Mouse (Mus musculus): ENCODE measurements at regions not wholly inside any gene's neighbourhood (a gene's known extent, or its start where the extent isn't known, plus 50 kb on each side); places are given as distances from the start of the nearest gene placed in this dataset.

GRCm38 (mm10) chr1:105151466-105151846, 205.1 kb downstream of the Rnf152 start:
- Histone ChIP-seq H3K9ac (replicated peaks; ENCODE audit: low read depth, low read length) (no peak overlapping the region), H3K4me2 (ENCODE audit: low read depth, low read length) (no peak overlapping the region), H3K9me3 (replicated peaks; ENCODE audit: control insufficient read depth, low read length) (no peaks in the 10 kb centered on the region), H3K27me3 (ENCODE audit: control insufficient read depth, insufficient read depth, low read length) (no peaks in the 10 kb centered on the region), H3K27ac (ENCODE audit: low read depth) (peak overlapping the region; percentile 31; the same call in 1 of the 2 replicates), H3K36me3 (replicated peaks; ENCODE audit: control insufficient read depth, insufficient read depth, low read length) (no peaks in the 10 kb centered on the region), H3K4me1 (ENCODE audit: control insufficient read depth, insufficient read depth) (no peaks in the 10 kb centered on the region), H3K4me3 (ENCODE audit: low read depth, low read length) (no peak overlapping the region)
- no peak for TF ChIP-seq EP300 (IDR thresholded peaks at IDR 0.05; ENCODE audit: low read depth)
- TF ChIP-seq CTCF (IDR thresholded peaks at IDR 0.05; ENCODE audit: low read depth) = no peak
- ATAC-seq (ENCODE audit: insufficient read depth, low read depth) (no peak; the same call in 1 of the 2 replicates), DNase-seq (ENCODE audit: low spot score) (no peak)
- 52% methylated on average over 1 of the region's 1 CpGs for WGBS

GRCm38 (mm10) chr1:105150624-105151465, 205.7 kb downstream of the Rnf152 start:
- ATAC-seq (ENCODE audit: insufficient read depth, low read depth) (no peak; the same call in 1 of the 2 replicates), DNase-seq (ENCODE audit: low spot score) (no peak)
- no peak for TF ChIP-seq EP300 (IDR thresholded peaks at IDR 0.05; ENCODE audit: low read depth)
- no peak for TF ChIP-seq CTCF (IDR thresholded peaks at IDR 0.05; ENCODE audit: low read depth)
- Histone ChIP-seq H3K4me1 (ENCODE audit: control insufficient read depth, insufficient read depth) (no peaks in the 10 kb centered on the region), H3K36me3 (replicated peaks; ENCODE audit: control insufficient read depth, insufficient read depth, low read length) (no peaks in the 10 kb centered on the region), H3K27ac (ENCODE audit: low read depth) (0 out of 2 replicates have a peak overlapping the region, but pooled peaks have one; percentile 13), H3K4me2 (ENCODE audit: low read depth, low read length) (no peak overlapping the region), H3K4me3 (ENCODE audit: low read depth, low read length) (no peak overlapping the region), H3K9ac (replicated peaks; ENCODE audit: low read depth, low read length) (no peak overlapping the region), H3K27me3 (ENCODE audit: control insufficient read depth, insufficient read depth, low read length) (no peaks in the 10 kb centered on the region), H3K9me3 (replicated peaks; ENCODE audit: control insufficient read depth, low read length) (no peaks in the 10 kb centered on the region)
- 77% methylated on average over 12 of the region's 12 CpGs for WGBS

- H3K27ac ChIP-seq (ENCODE audit: low read depth) = no peak overlapping the region
- 84% methylated on average over 2 of the region's 2 CpGs for WGBS
- no peak overlapping the region for H3K9ac ChIP-seq (replicated peaks; ENCODE audit: low read depth, low read length)
- TF ChIP-seq EP300 (IDR thresholded peaks at IDR 0.05; ENCODE audit: low read depth) = no peak
- no peak for TF ChIP-seq CTCF (IDR thresholded peaks at IDR 0.05; ENCODE audit: low read depth)
- no peak overlapping the region for H3K4me2 ChIP-seq (ENCODE audit: low read depth, low read length)
- ATAC-seq (ENCODE audit: insufficient read depth, low read depth) = no peak
- H3K4me3 ChIP-seq (ENCODE audit: low read depth, low read length) = no peak overlapping the region
- no peaks in the 10 kb centered on the region for H3K4me1 ChIP-seq (ENCODE audit: control insufficient read depth, insufficient read depth)
- no peak for DNase-seq (ENCODE audit: low spot score)
- H3K27me3 ChIP-seq (ENCODE audit: control insufficient read depth, insufficient read depth, low read length) = no peaks in the 10 kb centered on the region
- H3K9me3 ChIP-seq (replicated peaks; ENCODE audit: control insufficient read depth, low read length) = no peaks in the 10 kb centered on the region
- no peaks in the 10 kb centered on the region for H3K36me3 ChIP-seq (replicated peaks; ENCODE audit: control insufficient read depth, insufficient read depth, low read length)
These were observed 207.7 kb downstream of the Rnf152 start for GRCm38 (mm10) chr1:105148792-105149191.

GRCm38 (mm10) chr1:105148048-105148447, 208.5 kb downstream of the Rnf152 start:
- Histone ChIP-seq H3K27me3 (ENCODE audit: control insufficient read depth, insufficient read depth, low read length) (no peaks in the 10 kb centered on the region), H3K4me2 (ENCODE audit: low read depth, low read length) (no peak overlapping the region), H3K9me3 (replicated peaks; ENCODE audit: control insufficient read depth, low read length) (no peaks in the 10 kb centered on the region), H3K4me3 (ENCODE audit: low read depth, low read length) (no peak overlapping the region), H3K36me3 (replicated peaks; ENCODE audit: control insufficient read depth, insufficient read depth, low read length) (no peaks in the 10 kb centered on the region), H3K9ac (replicated peaks; ENCODE audit: low read depth, low read length) (no peak overlapping the region), H3K4me1 (ENCODE audit: control insufficient read depth, insufficient read depth) (no peaks in the 10 kb centered on the region), H3K27ac (ENCODE audit: low read depth) (no peak overlapping the region)
- no peak for TF ChIP-seq EP300 (IDR thresholded peaks at IDR 0.05; ENCODE audit: low read depth)
- TF ChIP-seq CTCF (IDR thresholded peaks at IDR 0.05; ENCODE audit: low read depth) = no peak
- DNase-seq (ENCODE audit: low spot score) (no peak), ATAC-seq (ENCODE audit: insufficient read depth, low read depth) (no peak)

GRCm38 (mm10) chr1:105123936-105124335, 232.6 kb downstream of the Rnf152 start:
- Histone ChIP-seq H3K4me3 (ENCODE audit: low read depth, low read length) (no peak overlapping the region), H3K36me3 (replicated peaks; ENCODE audit: control insufficient read depth, insufficient read depth, low read length) (no peaks in the 10 kb centered on the region), H3K9ac (replicated peaks; ENCODE audit: low read depth, low read length) (no peak overlapping the region), H3K27me3 (ENCODE audit: control insufficient read depth, insufficient read depth, low read length) (no peaks in the 10 kb centered on the region), H3K4me1 (ENCODE audit: control insufficient read depth, insufficient read depth) (0 out of 2 replicates have a peak, but pooled peaks cover 8% of the 10 kb centered on the region), H3K4me2 (ENCODE audit: low read depth, low read length) (no peak overlapping the region), H3K9me3 (replicated peaks; ENCODE audit: control insufficient read depth, low read length) (peaks cover 4% of the 10 kb centered on the region; the same call in 1 of the 2 replicates), H3K27ac (ENCODE audit: low read depth) (no peak overlapping the region)
- DNase-seq (ENCODE audit: low spot score) (no peak), ATAC-seq (ENCODE audit: insufficient read depth, low read depth) (no peak)
- no peak for TF ChIP-seq CTCF (IDR thresholded peaks at IDR 0.05; ENCODE audit: low read depth)
- no peak for TF ChIP-seq EP300 (IDR thresholded peaks at IDR 0.05; ENCODE audit: low read depth)
- 60% methylated on average over 4 of the region's 4 CpGs for WGBS
